Mouse (Mus musculus): Measurements from ENCODE around the gene L3hypdh. TPM values are rescaled to one million over a fixed set of nuclear protein-coding genes. Genes with fewer than 3 reads are reported as not detected.

Gene L3hypdh
- polyA plus RNA-seq, 1 experiment from 2014 or later, result 15.2 TPM

Small RNAs within 50 kb of the gene (microRNA-seq; reads per million reads assigned to microRNA genes)
- gene Gm24466, result not detected

Other genes with a start within 250 kb of the L3hypdh start
- 0.36 and 0.61 TPM in 2 replicates for gene Gpr135, start 14.3 kb downstream of the L3hypdh start, polyA plus RNA-seq (2015; fragmentation: Nextera tagmentation; extraction: Ambion mirVana)
- gene Jkamp, start 150 bp upstream of the L3hypdh start, polyA plus RNA-seq (2015; fragmentation: Nextera tagmentation; extraction: Ambion mirVana), result 54.8 and 56.8 TPM in 2 replicates
- gene Ccdc175, start 99.6 kb upstream of the L3hypdh start, polyA plus RNA-seq (2015; fragmentation: Nextera tagmentation; extraction: Ambion mirVana), result not detected in 2 replicates